Mouse (Mus musculus) erythroblast, embryonic 14.5 days (primary cell): Measurements from ENCODE around the gene Utp11. TPM values are rescaled to one million over a fixed set of nuclear protein-coding genes. Genes with fewer than 3 reads are reported as not detected.

Source experiments
- H3K27me3 ChIP-seq: 2 replicates; pipeline ENCODE4 v1.6.1; 2012; ENCODE audit warnings: inconsistent platforms; ENCODE audit not compliant: control insufficient read depth
- H3K36me3 ChIP-seq: 2 replicates; pipeline ENCODE4 v1.6.1; 2012; ENCODE audit warnings: mild to moderate bottlenecking, inconsistent platforms; ENCODE audit not compliant: control insufficient read depth
- H3K4me1 ChIP-seq: 2 replicates; pipeline ENCODE4 v1.6.1; 2012; ENCODE audit warnings: inconsistent platforms; ENCODE audit not compliant: control insufficient read depth
- H3K4me3 ChIP-seq: replicated peaks from 2 replicates; pipeline ENCODE3; 2012; ENCODE audit warnings: moderate library complexity, mild to moderate bottlenecking, inconsistent platforms
- H3K9me3 ChIP-seq: 2 replicates; pipeline ENCODE4 v1.6.1; 2012; ENCODE audit warnings: low read length, inconsistent platforms, mixed read lengths; ENCODE audit not compliant: control insufficient read depth
- GATA1 ChIP-seq: IDR thresholded peaks from 2 replicates; pipeline ENCODE4 v1.6.1; 2012; ENCODE audit warnings: low read length, inconsistent platforms, mixed read lengths
- TAL1 ChIP-seq: IDR thresholded peaks from 3 replicates; pipeline ENCODE4 v1.6.1; 2012; ENCODE audit warnings: low read length, inconsistent platforms, mixed read lengths
- polyA plus RNA-seq: library from polyadenylated mRNA; stranded (reverse); fragments of >175 nt; gene quantifications from 2 replicates; pipeline ENCODE4 v1.2.3, GENCODE M21; 2012

Utp11 gene
- polyA plus RNA-seq, 1 experiment, result 0.50 TPM

- Histone ChIP-seq H3K4me1 (peaks cover 63% of the 10 kb centered on the region), H3K27me3 (peaks cover 24% of the 10 kb centered on the region)
Observed at GRCm38 (mm10) chr4:124695786-124696516, 2.6 kb upstream of the Utp11 start.

GRCm38 (mm10) chr4:124694572-124694971 is 1.2 kb upstream of the Utp11 start:
- Histone ChIP-seq H3K36me3 (peaks cover 7% of the 10 kb centered on the region), H3K4me1 (peaks cover 54% of the 10 kb centered on the region)

More at GRCm38 (mm10) chr4:124695786-124696516, 2.6 kb upstream of the Utp11 start:
- Histone ChIP-seq H3K9me3 (no peaks in the 10 kb centered on the region), H3K4me3 (peak overlapping the region; percentile 27), H3K36me3 (peaks cover under 1% of the 10 kb centered on the region)
- TF ChIP-seq TAL1 (no peak), GATA1 (no peak)

GRCm38 (mm10) chr4:124692416-124692861 is 961 bp downstream of the Utp11 start:
- Histone ChIP-seq H3K27me3 (peaks cover 7% of the 10 kb centered on the region), H3K4me3 (peak overlapping the region; percentile 97), H3K4me1 (peaks cover 51% of the 10 kb centered on the region), H3K36me3 (peaks cover 14% of the 10 kb centered on the region), H3K9me3 (no peaks in the 10 kb centered on the region)
- TF ChIP-seq GATA1, result no peak
- no peak for TF ChIP-seq TAL1

More at GRCm38 (mm10) chr4:124694572-124694971, 1.2 kb upstream of the Utp11 start:
- no peaks in the 10 kb centered on the region for H3K9me3 ChIP-seq
- TF ChIP-seq TAL1, result no peak
- TF ChIP-seq GATA1, result no peak
- peaks cover 11% of the 10 kb centered on the region for H3K27me3 ChIP-seq
- no peak overlapping the region for H3K4me3 ChIP-seq

- Histone ChIP-seq H3K4me1 (peaks cover 54% of the 10 kb centered on the region), H3K4me3 (no peak overlapping the region), H3K36me3 (peaks cover 23% of the 10 kb centered on the region), H3K9me3 (no peaks in the 10 kb centered on the region), H3K27me3 (peaks cover 7% of the 10 kb centered on the region)
- TF ChIP-seq GATA1 (no peak), TAL1 (no peak)
Observed at GRCm38 (mm10) chr4:124691455-124691854, 1.9 kb downstream of the Utp11 start.

GRCm38 (mm10) chr4:124685897-124686402 is 7.5 kb downstream of the Utp11 start:
- TF ChIP-seq TAL1 (no peak), GATA1 (no peak)
- no peaks in the 10 kb centered on the region for H3K27me3 ChIP-seq
- H3K36me3 ChIP-seq, result peaks cover 71% of the 10 kb centered on the region
- H3K4me3 ChIP-seq, result no peak overlapping the region
- H3K9me3 ChIP-seq, result no peaks in the 10 kb centered on the region
- peaks cover 9% of the 10 kb centered on the region for H3K4me1 ChIP-seq

GRCm38 (mm10) chr4:124685453-124685852 is 7.9 kb downstream of the Utp11 start:
- TF ChIP-seq TAL1 (no peak), GATA1 (no peak)
- Histone ChIP-seq H3K9me3 (no peaks in the 10 kb centered on the region), H3K4me1 (peaks cover 4% of the 10 kb centered on the region), H3K36me3 (peaks cover 72% of the 10 kb centered on the region), H3K27me3 (no peaks in the 10 kb centered on the region), H3K4me3 (no peak overlapping the region)

GRCm38 (mm10) chr4:124685004-124685403 is 8.4 kb downstream of the Utp11 start:
- Histone ChIP-seq H3K36me3 (peaks cover 76% of the 10 kb centered on the region), H3K27me3 (no peaks in the 10 kb centered on the region), H3K4me3 (no peak overlapping the region), H3K9me3 (no peaks in the 10 kb centered on the region), H3K4me1 (peaks cover 4% of the 10 kb centered on the region)
- TF ChIP-seq GATA1 (no peak), TAL1 (no peak)

- TF ChIP-seq TAL1 (no peak), GATA1 (no peak)
- Histone ChIP-seq H3K4me3 (no peak overlapping the region), H3K36me3 (peaks cover 86% of the 10 kb centered on the region), H3K27me3 (no peaks in the 10 kb centered on the region), H3K9me3 (no peaks in the 10 kb centered on the region), H3K4me1 (peaks cover 4% of the 10 kb centered on the region)
Observed at GRCm38 (mm10) chr4:124683474-124683873, 9.9 kb downstream of the Utp11 start.

- Histone ChIP-seq H3K36me3 (peaks cover 88% of the 10 kb centered on the region), H3K4me3 (no peak overlapping the region), H3K27me3 (no peaks in the 10 kb centered on the region), H3K4me1 (peaks cover 4% of the 10 kb centered on the region), H3K9me3 (no peaks in the 10 kb centered on the region)
- TF ChIP-seq GATA1, result no peak
- TF ChIP-seq TAL1, result no peak
Observed at GRCm38 (mm10) chr4:124682270-124682669, 11.1 kb downstream of the Utp11 start.
